Mouse (Mus musculus) adrenal gland, postnatal 25 days (tissue): ENCODE data around the gene Anapc13. TPM values are rescaled to one million over a fixed set of nuclear protein-coding genes. Genes with fewer than 3 reads are reported as not detected.
A peak's percentile ranks its signal among the peaks of the same experiment; 100 is the strongest.

Source experiments
- DNase-seq: peaks from one replicate; pipeline ENCODE4 v3.0.0; 2021; ENCODE audit warnings: mixed read lengths
- total RNA-seq: library from RNA; stranded (reverse); gene quantifications from 2 replicates; pipeline ENCODE4 v1.2.3, GENCODE M21; 2021

The Anapc13 gene
- total RNA-seq, 1 experiment from 2014 or later, result 351 TPM

DNA sequence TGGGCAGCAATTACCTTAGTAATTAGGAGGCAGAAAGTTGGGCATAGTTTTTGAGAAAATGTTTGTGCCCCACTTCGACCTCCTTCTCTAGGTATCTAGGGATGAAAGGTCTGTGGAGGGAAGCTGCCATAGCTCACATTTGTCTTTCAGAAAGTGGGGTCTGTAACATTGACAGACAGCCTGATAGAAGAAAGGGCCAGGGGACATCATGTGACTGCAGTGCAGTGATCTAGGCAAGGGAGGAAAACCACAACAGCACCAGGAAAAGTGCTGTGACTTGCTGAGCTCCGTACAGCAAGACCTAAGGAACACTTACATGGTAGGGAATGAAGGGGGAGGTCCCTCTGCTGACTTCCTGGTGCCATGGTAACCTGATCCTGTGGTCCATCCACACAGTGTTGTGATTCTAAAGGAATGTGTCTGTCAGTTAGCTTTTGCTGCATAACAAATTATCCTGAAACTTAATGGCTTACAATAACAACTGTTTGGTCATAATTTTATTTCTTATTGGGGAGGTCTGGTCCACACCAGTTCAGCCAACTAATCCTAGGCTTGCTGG lies 5.6 kb downstream of the Anapc13 start:
- DNase-seq, result no peak

DNA sequence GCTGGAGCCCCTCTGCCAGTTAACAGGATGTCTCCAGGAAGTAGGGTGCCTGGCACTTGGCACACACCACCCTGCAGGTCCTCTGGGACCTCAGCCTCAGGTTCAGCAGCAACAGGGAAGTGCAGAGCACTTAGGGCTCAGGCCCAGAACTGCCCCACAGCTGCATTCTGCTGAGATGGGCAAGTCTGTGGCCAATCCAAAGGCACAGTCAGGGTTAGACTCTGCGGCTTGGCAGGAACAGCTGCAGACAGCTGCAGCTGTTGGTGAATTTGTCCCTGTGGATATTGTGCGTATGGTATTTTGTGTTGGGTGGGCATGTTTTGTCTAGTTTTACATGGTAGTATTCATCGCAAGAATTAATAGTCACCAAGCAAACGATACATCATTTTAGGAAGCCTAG lies 6.1 kb downstream of the Anapc13 start:
- no peak for DNase-seq

DNA sequence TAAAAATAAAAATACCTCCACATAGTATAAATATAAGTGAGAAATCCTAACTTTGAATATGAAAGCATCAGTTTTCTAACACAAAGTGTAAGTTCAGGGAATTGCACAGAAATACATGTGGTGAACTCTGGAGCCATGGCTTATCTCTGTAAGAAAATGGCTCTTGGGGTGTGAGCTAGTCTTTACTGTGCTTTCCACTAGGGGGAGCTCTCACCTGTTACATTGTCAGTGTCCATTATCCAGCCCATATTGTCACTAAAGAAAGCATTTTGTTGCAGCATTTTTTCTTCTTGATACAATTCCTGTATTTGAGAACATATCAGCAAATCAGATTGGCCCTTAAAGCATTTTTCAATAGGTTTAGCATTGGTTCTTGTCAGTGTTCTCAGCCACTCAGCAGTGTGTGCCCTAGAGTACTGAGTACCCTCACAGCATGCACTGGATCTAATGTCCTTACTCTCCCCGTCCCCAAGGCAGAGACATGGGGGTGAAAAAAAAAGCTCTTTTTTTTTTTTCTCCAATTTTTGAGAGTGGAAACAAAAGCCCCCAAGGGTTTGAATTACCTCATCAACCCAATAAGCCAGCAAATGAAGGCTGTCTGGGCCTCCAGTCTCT lies 6.9 kb downstream of the Anapc13 start:
- no peak for DNase-seq

DNA sequence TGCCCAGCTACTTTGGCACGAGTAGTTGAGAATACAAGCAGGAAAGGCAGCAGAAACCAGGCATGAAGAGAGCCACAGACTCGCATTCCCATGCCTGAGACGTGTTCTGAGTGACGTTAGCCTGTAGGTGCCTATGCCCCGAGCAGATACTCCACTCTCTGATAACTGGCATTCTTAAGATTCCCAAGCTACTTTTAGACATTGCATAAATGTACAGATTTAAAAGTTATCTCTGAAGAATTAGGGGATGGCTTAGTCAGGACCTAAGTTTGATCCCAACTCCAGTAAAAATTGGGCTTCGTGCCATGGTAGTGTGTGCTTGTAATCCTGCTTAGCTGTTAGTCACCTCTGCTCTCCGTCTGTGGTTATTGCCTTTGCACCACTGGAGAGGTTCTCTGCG lies 8.4 kb downstream of the Anapc13 start:
- DNase-seq, result no peak

DNA sequence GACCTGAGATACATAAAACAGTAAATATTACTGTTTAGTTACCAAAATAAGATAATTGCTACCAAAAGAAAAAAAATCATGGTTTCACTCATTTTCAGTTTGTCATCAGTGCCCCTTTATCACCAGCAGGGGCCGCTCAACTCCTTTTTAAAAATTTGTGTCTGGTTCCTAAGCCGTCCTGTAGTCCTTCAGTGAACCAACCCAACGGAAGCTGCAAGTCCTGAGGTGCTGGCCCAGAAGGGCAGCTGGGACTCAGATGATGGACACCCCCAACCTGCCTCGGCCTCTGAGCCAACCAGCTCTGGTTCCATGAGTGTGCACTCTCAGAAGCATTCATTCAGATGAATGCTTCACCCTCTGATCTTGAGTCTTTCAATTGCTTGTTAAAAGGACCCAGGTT lies 10.5 kb downstream of the Anapc13 start:
- peak; percentile 54 for DNase-seq

DNA sequence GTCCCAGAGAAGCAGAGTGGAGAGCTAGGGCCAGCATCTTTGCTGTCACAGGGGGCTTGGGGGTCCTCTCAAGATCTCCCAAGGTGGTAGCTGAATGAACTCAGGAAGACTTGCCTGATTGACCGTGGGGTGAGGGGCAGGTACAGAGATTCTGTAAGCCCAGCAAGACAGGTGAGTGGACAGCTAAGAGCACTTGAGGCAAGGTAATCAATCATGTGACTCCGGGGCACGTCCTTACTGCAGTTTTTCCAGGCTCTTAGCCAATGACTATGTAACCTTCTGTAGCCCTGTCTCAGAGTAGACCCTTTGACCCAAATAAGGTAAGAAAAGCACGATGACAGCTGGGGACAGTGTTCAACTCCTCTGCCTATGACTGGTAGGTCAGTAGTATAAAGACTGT lies 11.0 kb downstream of the Anapc13 start:
- DNase-seq, result no peak

DNA sequence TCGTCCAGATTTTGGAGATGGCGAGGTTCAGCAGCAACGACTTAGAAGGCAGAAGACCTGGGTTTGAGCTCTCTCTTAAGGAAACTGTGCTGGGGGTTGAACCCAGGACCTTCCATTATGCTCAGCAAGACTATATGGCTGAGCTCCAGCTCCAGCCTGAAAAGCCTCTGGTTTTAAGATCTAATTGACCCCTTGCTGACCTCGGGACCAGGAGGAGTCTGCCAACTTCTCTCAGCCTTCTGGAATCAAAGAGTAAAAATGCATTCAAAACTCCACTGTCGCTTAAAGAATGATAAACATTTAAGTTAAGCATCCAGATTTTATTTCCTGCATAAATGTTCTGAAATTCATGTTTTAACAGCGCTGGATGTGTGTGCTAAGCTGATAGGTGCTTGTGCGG lies 12.9 kb downstream of the Anapc13 start:
- DNase-seq, result no peak

DNA sequence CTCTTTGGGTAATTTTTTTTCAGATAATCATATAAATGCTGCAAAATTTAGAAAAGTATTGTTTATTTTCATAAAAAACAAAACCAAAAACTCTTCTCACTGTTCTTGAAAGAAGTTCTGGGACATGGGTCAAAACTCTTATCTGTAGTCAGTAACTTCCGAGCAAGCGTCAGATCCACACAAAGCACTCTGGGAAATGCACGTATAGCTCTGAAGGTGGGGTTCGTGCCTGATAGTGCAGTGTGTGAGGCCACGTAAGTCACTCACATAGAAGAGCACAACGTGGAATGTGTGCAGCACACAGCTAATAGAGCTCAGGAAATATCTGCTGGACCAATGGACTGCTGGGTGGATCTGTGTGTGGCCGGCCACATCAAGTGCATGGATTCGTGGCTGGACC lies 13.4 kb downstream of the Anapc13 start:
- DNase-seq, result no peak

DNA sequence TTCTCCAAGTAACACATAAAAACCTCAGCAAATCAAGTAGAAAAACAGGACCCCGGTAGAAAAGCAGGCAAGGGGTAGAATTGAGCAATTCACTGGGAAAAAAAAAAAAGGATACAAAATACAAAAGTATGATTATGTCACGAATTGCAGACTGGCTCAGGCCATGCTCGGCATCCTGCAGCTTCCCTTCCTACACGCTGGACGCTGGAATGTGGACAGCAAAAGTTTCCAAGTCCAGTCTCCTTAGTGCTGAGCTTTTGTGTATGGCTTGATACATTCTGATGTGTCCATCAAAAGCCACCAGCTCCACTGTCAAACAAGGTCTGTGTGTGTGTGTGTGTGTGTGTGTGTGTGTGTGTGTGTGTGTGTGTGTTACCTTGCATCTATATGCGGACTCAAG lies 15.4 kb downstream of the Anapc13 start:
- DNase-seq, result no peak

DNA sequence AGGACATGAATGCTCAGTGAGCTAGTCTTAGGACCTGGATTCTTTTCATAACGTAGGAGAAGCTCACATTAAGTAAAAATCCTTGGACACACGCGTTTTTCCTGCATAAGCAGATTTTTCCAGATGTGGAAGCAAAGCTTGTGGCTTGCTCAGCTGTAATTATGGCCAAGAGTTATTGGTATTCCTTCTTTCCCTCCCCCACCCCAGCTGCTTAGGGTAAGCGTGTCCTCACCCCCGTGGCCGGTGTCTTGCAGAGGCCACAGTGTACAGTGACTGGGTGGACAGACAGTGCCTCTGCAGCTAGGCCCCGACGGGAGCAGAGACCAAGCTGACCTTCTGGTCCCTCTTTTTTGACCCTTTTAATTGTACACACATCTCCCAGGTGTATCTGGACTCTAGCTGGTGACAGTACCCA lies 17.0 kb downstream of the Anapc13 start:
- DNase-seq, result no peak

DNA sequence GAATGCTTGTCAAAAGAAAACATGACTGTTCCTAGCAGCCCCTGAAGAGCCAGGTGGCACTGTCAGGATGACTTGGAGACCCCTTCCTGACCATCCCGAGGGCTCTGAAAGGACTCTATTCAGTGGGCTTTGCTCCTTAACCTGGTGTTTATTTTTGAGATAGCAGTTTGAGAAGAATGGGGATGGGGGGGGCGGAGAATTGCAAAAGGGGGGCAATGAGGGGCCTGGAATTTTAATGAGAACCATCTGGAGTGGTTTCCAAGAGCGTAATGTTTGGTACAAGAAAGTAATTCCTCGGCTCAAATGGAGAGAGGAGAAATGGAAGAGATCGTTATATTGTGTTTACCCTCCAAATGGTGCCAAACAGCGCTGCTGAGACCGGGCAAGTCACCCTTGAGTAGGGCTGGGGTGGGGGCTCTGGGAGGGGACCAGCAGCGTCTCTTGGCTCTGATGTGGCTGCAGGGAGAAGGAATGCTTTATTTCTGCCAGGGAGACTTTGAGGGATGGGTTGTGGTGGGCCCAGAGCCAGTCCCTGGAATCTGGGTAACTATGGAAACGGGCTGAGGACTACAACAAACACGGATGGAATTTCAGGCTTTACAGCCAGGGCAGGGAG lies 17.5 kb downstream of the Anapc13 start:
- DNase-seq, result peak; percentile 57

DNA sequence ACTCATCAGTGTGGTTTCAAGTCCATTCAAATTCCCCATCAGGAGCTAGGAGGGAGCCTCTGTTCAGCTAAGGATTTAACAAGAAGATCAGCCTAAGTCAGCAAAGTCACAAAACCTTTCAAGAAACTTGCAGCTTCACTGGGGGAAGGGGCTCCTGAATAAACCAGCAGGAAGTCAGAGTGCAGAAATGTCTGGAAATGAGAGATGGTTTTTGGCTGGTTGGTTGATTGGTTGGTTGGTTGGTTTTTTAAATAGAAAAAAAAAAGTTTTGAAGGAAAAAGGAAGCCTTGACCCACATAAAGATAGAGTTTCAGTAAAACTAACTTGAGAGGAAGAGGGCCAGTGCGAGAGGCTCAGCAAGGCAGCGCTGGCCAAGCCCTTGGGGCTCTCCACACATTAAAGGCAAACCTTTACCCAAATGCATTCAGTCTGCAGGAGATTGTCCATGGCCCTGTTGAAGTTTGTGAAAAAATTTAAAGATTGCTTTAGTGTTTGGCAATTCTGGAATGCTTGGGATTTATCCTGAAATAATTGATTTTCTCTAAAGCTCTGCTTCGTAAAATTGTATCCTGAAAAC lies 19.1 kb downstream of the Anapc13 start:
- DNase-seq, result no peak

DNA sequence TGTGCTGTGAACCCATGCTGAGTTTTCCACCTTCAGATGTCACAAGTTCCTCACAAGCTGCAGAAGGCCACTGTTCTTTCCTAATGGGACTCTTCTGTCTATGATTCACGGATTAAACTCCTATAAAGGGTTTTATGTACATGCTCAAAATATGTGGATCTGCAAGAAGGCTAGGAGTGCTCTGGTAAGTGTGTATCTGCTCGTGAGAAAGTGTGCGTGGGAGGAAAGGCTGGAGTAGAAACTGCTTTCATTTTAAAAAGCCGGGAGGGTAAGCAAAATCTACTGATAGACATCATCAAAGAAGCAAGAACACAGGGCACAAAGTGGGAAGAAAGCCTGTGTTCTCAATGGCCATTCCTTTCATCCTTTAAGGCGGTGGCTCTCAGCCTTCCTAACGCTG lies 20.9 kb downstream of the Anapc13 start:
- no peak for DNase-seq

DNA sequence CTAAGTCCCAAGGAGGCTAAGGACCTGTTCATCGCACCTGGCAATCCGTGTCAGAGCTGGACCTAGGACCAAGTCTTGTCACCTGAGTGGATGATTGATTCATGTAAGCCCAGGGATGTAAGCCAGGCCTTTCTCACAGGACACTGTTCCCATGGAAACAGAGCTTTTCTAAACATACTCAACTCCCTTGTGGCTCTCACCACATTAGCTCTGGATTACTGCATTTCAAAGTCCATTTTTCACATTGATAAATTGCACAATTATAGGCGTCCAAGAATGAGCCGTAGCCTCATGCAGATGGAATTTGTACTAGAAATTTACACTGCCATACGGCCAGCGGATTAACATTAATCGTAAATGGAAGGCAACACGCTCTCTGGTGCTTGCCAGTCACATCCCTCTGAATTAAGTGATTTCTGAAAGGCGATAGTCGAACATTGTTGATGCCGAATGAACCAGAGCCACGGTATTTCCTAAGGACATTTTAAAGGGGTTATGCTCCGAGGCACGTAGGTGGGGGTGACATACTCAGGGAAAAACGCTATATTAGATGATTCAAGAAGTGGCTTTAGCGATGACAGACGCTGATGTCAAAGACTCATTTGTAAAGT lies 23.9 kb downstream of the Anapc13 start:
- DNase-seq, result no peak

DNA sequence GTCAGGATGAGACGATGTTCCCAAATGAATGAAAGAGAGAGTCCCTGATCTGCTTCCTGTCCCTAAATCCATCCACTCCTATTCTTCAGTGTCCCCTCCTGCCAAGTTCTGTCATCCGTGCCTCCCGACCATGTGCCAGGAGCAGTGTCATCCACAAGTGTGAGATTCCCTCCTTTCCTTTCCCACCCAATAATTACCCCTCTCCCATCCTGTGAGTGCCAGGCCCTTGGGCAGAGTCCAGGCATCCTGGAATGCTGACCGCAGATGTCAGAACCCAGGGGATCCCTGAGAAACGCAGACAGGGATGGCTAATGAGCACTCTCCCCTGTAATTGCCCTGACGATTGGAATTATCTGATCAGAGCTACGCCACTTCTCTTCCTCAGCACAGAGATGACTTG lies 24.5 kb downstream of the Anapc13 start:
- no peak for DNase-seq

DNA sequence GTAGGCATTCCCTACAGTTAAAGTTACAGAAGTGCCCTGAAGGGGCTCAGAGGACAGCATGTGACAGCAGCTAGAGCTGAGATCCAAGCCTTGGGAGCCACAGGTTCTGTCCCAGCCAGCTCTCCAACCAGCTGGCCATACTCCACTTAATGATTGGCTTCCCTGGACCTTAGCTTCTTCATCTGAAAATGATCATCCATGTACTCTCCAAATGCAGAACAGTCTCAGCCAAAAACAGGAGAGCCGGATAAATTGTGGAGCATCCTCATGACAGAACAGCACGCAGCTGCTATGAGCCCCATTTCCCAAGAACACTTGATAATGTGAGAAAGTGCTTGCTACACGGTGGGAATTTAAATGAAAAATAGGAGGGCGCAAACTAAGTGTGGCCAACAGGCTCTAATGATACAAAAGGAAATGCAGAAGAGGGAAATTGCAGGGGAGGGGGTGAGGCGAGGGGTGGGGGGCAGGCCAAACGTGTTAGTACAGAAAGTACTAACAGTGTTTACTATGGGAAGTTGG lies 25.2 kb downstream of the Anapc13 start:
- no peak for DNase-seq

DNA sequence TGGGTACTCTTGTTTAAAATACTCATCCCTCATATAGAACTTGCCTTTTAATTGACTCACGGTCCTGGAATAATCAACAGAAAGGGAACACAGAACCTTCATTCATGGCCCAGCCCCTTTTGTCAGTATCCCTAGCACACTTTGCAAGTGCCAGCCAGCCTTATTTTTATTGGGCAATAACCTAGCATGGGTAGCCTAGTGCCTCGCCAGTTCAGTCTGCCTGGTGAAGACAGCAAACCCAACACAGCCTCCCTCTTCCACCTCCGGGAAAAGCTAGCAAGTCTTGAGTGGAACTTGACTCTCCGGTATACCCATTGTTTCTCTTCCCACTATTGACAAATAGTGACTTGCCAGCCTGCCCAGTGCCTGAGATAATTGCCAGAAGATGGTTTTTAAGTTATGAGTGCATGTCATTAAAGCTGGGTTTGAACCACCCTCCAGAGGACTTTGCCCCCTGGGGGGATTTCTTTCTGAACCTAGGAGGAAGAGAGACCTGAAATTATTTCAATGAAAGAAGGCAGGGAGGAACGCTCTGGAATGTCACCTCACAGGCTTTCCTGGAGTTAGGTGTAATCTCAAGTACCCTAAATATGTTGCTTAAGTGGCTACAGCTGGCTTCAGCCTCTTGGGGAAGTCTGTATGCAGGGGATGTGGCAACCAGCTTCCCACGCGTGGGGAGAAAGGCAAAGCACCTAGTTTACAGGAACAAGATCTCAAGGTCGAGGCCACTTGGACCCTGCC lies 30.4 kb downstream of the Anapc13 start:
- no peak for DNase-seq

DNA sequence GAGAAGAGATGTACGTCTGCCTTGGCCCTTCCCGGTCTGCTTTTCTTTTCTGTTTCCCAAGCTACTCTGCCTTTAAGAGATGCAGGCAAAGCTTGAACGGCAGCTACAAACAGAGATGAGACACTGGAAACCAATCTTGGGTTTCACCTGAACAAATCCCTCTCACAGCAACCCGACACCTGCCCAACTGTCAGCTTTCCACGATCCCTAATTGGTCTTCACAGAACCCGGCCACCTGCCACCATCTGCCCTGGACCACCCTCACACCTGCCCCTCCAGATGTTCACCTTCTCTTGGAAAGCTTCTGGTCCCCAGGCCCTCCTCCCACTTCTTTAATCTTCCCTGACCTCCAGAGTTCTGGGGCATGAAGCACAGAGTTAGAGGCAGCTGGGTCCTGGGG lies 42.0 kb downstream of the Anapc13 start:
- DNase-seq, result no peak

DNA sequence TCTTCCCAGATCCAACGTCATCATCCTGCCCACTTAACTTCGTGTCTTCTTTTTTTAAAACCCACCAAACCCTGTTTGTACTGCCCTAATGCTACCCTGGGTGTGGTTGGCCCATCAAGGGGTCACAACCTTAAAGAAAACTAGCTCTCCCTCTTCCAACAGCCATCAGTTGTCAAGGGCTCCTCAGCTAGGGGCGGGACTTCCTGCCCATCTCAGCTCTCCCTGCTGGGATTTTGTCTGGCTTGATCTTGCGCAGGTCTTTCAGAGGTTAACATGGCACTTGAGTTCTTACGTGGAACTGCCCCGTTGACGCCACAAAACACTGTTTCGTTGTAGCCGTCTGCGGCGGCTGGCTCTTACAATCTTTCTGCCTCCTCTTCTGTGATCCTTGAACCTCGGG lies 42.8 kb downstream of the Anapc13 start:
- no peak for DNase-seq

DNA sequence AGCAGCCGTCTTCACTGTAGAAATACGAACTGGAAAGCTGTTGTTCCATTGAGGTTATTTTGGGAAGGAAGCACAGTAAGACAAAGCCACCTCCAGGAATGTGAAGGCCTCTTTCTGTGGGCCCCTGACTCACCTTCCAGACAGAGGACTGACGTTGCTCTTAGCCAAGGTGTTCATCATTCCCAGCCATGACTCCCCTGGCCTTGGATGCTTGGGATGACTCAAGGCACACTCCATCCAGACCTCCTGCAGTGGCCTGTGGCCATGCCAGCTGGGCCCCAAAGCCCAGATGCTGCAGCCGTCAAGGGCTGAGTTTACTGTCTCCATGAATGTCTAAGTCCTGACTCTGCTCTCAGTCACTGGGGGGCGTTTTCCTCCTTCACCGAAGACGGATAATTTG lies 47.3 kb downstream of the Anapc13 start:
- DNase-seq, result peak; percentile 29

DNA sequence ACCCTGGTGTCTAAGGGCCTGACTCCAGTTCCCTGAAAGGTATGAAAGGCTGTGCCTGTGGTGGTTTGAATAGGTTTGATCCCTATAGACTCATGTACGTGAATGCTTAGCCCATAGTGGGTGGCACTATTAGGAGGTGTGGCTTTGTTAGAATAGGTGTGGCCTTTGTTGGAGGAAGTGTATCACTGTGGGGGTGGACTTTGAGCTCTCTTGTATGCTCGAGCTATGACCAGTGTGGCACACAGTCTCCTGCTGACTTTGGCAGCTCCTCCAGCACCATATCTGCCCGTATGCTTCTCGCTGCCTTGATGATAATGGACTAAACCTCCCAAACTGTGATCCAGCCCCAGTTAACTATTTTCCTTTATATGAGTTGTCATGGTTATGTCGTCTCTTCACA lies 49.8 kb downstream of the Anapc13 start:
- DNase-seq, result no peak

DNA sequence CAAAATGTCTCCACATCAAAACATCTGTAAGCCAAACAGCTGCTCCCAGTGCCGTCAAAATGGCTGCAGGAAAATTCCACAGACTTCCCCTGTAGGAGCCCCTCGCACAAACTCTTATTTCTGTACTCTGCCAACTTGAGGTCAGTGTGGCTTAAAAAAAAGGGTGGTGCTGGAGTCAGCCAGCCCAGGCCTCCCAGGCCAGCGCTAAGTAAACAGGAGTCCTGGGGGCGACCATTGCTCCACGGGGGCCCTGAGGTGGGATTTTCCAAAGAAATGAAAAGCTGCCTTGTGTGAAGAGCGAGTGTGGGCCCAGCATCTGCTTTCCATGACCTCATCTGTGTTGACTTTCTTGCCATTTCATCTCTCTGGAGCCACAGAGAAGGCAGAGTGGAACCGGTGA lies 55.4 kb downstream of the Anapc13 start:
- DNase-seq, result no peak
